Mouse (Mus musculus) MEL (cell line): Measurements from ENCODE around the gene Ap3b1. TPM values are rescaled to one million over a fixed set of nuclear protein-coding genes. Genes with fewer than 3 reads are reported as not detected.

Source experiments
- DNase-seq: peaks from one replicate; pipeline ENCODE4 v3.0.0; 2011; ENCODE audit warnings: low read depth, low spot score
- H3K27ac ChIP-seq: 2 replicates; pipeline ENCODE4 v1.5.1; 2012; ENCODE audit warnings: low read depth, mild to moderate bottlenecking, control low read depth, low read length, moderate library complexity; ENCODE audit not compliant: control insufficient read depth
- H3K27me3 ChIP-seq, 2 experiments: fragments of 150-350 bp in 1 of 2; sonication (generic) in 1 of 2; 2 replicates each; pipeline ENCODE4 v1.6.1; 2012; ENCODE audit warnings: low read length in 2 of 2, mild to moderate bottlenecking in 2 of 2, improper control_type of control experiment in 1 of 2, moderate library complexity in 1 of 2; ENCODE audit not compliant: insufficient read depth in 2 of 2, control insufficient read depth in 1 of 2
- H3K36me3 ChIP-seq, 2 experiments: 2 replicates each; pipeline ENCODE4 v1.6.1; 2012 to 2014; ENCODE audit warnings: low read length in 2 of 2, improper control_type of control experiment in 1 of 2, inconsistent platforms in 1 of 2, mild to moderate bottlenecking in 1 of 2; ENCODE audit not compliant: insufficient read depth in 2 of 2, control insufficient read depth in 1 of 2
- H3K4me1 ChIP-seq, 2 experiments: fragments of 150-350 bp in 1 of 2; sonication (generic) in 1 of 2; 2 replicates each; pipeline ENCODE4 v1.6.1; 2012; ENCODE audit warnings: low read length in 2 of 2, improper control_type of control experiment in 1 of 2, mild to moderate bottlenecking in 1 of 2; ENCODE audit not compliant: insufficient read depth in 2 of 2, control insufficient read depth in 1 of 2
- H3K4me3 ChIP-seq, 2 experiments: fragments of 150-350 bp in 1 of 2; sonication (generic) in 1 of 2; 2 replicates each; pipeline ENCODE4 v1.5.1; 2012; ENCODE audit warnings: low read depth in 2 of 2, low read length in 2 of 2, mild to moderate bottlenecking in 2 of 2, moderate library complexity in 2 of 2, control low read depth in 1 of 2, improper control_type of control experiment in 1 of 2; ENCODE audit not compliant: control insufficient read depth in 1 of 2, insufficient read depth in 1 of 2
- H3K79me2 ChIP-seq: 2 replicates; pipeline ENCODE4 v1.6.1; 2012; ENCODE audit warnings: mild to moderate bottlenecking, low read length, moderate library complexity; ENCODE audit not compliant: control insufficient read depth, poor library complexity, insufficient read depth
- H3K9ac ChIP-seq: 2 replicates; pipeline ENCODE4 v1.6.1; 2012; ENCODE audit warnings: low read depth, mild to moderate bottlenecking, control low read depth, low read length, moderate library complexity; ENCODE audit not compliant: control insufficient read depth, poor library complexity, severe bottlenecking
- H3K9me3 ChIP-seq: fragments of 150-350 bp; sonication (generic); replicated peaks from 2 replicates; pipeline ENCODE4 v1.6.1; 2012; ENCODE audit warnings: mild to moderate bottlenecking, low read length, improper control_type of control experiment, moderate library complexity; ENCODE audit not compliant: insufficient read depth
- CHD1 ChIP-seq: IDR thresholded peaks from 2 replicates; pipeline ENCODE4 v1.6.1; 2012; ENCODE audit warnings: low read depth, mild to moderate bottlenecking, inconsistent platforms, low read length, improper control_type of control experiment
- CHD2 ChIP-seq: IDR thresholded peaks from 2 replicates; pipeline ENCODE4 v1.6.1; 2011; ENCODE audit warnings: low read length, improper control_type of control experiment
- E2F4 ChIP-seq: IDR thresholded peaks from 2 replicates; pipeline ENCODE4 v1.6.1; 2011; ENCODE audit warnings: low read depth, low read length, improper control_type of control experiment, borderline replicate concordance
- EP300 ChIP-seq, 2 experiments: IDR thresholded peaks; 2 replicates each; pipeline ENCODE4 v1.6.1; 2011; ENCODE audit warnings: improper control_type of control experiment in 2 of 2, low read length in 2 of 2, low read depth in 1 of 2, mild to moderate bottlenecking in 1 of 2
- GABPA ChIP-seq: IDR thresholded peaks from 2 replicates; pipeline ENCODE4 v1.6.1; 2012; ENCODE audit warnings: low read depth, mild to moderate bottlenecking, inconsistent platforms, low read length, improper control_type of control experiment, moderate library complexity
- GATA1 ChIP-seq: IDR thresholded peaks from 2 replicates; pipeline ENCODE4 v1.6.1; 2011; ENCODE audit warnings: low read depth, low read length, improper control_type of control experiment
- HCFC1 ChIP-seq: IDR thresholded peaks from 2 replicates; pipeline ENCODE4 v1.6.1; 2012; ENCODE audit warnings: low read depth, mild to moderate bottlenecking, inconsistent platforms, low read length, improper control_type of control experiment, moderate library complexity
- MAFK ChIP-seq: IDR thresholded peaks from 2 replicates; pipeline ENCODE4 v1.6.1; 2011; ENCODE audit warnings: low read depth, mild to moderate bottlenecking, low read length, improper control_type of control experiment, borderline replicate concordance
- MAX ChIP-seq: IDR thresholded peaks from 2 replicates; pipeline ENCODE4 v1.6.1; 2011; ENCODE audit warnings: low read length, improper control_type of control experiment
- MEF2A ChIP-seq: IDR thresholded peaks from 2 replicates; pipeline ENCODE4 v1.6.1; 2014; ENCODE audit warnings: low read depth, mild to moderate bottlenecking, inconsistent platforms, low read length, improper control_type of control experiment; ENCODE audit not compliant: poor library complexity, insufficient replicate concordance, severe bottlenecking; ENCODE audit errors: extremely low read depth
- MYC ChIP-seq: IDR thresholded peaks from 2 replicates; pipeline ENCODE4 v1.6.1; 2011; ENCODE audit warnings: low read depth, mild to moderate bottlenecking, low read length, improper control_type of control experiment, moderate library complexity
- NELFE ChIP-seq: IDR thresholded peaks from 2 replicates; pipeline ENCODE4 v1.6.1; 2011; ENCODE audit warnings: low read depth, low read length, improper control_type of control experiment
- NRF1 ChIP-seq: IDR thresholded peaks from 2 replicates; pipeline ENCODE4 v1.6.1; 2014; ENCODE audit warnings: low read depth, mild to moderate bottlenecking, inconsistent platforms, low read length, improper control_type of control experiment, moderate library complexity; ENCODE audit not compliant: poor library complexity, insufficient read depth, severe bottlenecking
- POLR2A ChIP-seq, 2 experiments: IDR thresholded peaks; 2 replicates each; pipeline ENCODE4 v1.6.1; 2011 to 2012; ENCODE audit warnings: low read length in 2 of 2, mild to moderate bottlenecking in 2 of 2, control low read depth in 1 of 2, improper control_type of control experiment in 1 of 2, low read depth in 1 of 2, moderate library complexity in 1 of 2; ENCODE audit not compliant: control insufficient read depth in 1 of 2, insufficient read depth in 1 of 2, poor library complexity in 1 of 2
- RCOR1 ChIP-seq: IDR thresholded peaks from 2 replicates; pipeline ENCODE4 v1.6.1; 2012; ENCODE audit warnings: low read depth, mild to moderate bottlenecking, inconsistent platforms, low read length, improper control_type of control experiment
- SIN3A ChIP-seq: IDR thresholded peaks from 2 replicates; pipeline ENCODE4 v1.6.1; 2012; ENCODE audit warnings: low read length, improper control_type of control experiment, inconsistent platforms
- SMC3 ChIP-seq: IDR thresholded peaks from 2 replicates; pipeline ENCODE4 v1.6.1; 2011; ENCODE audit warnings: low read depth, low read length, improper control_type of control experiment
- TAL1 ChIP-seq: IDR thresholded peaks from 2 replicates; pipeline ENCODE4 v1.6.1; 2012; ENCODE audit warnings: mild to moderate bottlenecking, inconsistent platforms, low read length, moderate library complexity, mixed read lengths
- TBP ChIP-seq: IDR thresholded peaks from 2 replicates; pipeline ENCODE4 v1.8.0; 2011; ENCODE audit warnings: low read depth, low read length, improper control_type of control experiment
- ZC3H11A ChIP-seq: IDR thresholded peaks from 2 replicates; pipeline ENCODE4 v1.6.1; 2012; ENCODE audit warnings: low read depth, mild to moderate bottlenecking, inconsistent platforms, low read length, improper control_type of control experiment
- ZMIZ1 ChIP-seq: IDR thresholded peaks from 2 replicates; pipeline ENCODE4 v1.6.1; 2012; ENCODE audit warnings: low read depth, mild to moderate bottlenecking, inconsistent platforms, low read length, improper control_type of control experiment, moderate library complexity
- ZNF384 ChIP-seq: IDR thresholded peaks from 2 replicates; pipeline ENCODE4 v1.6.1; 2012; ENCODE audit warnings: low read depth, mild to moderate bottlenecking, inconsistent platforms, low read length, improper control_type of control experiment
- polyA plus RNA-seq, 2 experiments: library from polyadenylated mRNA; stranded (reverse) in 1 of 2; unstranded in 1 of 2; fragments of >175 nt in 1 of 2; fragments of >200 nt in 1 of 2; gene quantifications; 2 replicates each; pipeline versions ENCODE4 v1.2.1 to v1.2.4; 2012; ENCODE audit warnings: low replicate concordance in 2 of 2, low read depth in 1 of 2; ENCODE audit not compliant: insufficient read length in 2 of 2, insufficient read depth in 1 of 2, missing spikeins in 1 of 2
- total RNA-seq: library from RNA; depleted of rRNA; stranded (reverse); fragments of 300-350 nt; gene quantifications from 2 replicates; pipeline ENCODE4 v1.2.3, GENCODE M21; 2012

The Ap3b1 gene
- total and polyA plus RNA-seq, 3 experiments = 36.7 to 74.5 TPM; not detected in 1

- H3K36me3 ChIP-seq = no peaks in the 10 kb centered on the region
- DNase-seq = no peak
- H3K9me3 ChIP-seq = no peaks in the 10 kb centered on the region
These were observed 37.5 kb upstream of the Ap3b1 start for GRCm38 (mm10) chr13:94321094-94321792.

GRCm38 (mm10) chr13:94322475-94322874 lies 36.3 kb upstream of the Ap3b1 start:
- H3K4me3 ChIP-seq = no peak overlapping the region
- no peaks in the 10 kb centered on the region for H3K4me1 ChIP-seq
- no peaks in the 10 kb centered on the region for H3K27me3 ChIP-seq
- no peaks in the 10 kb centered on the region for H3K79me2 ChIP-seq
- no peak overlapping the region for H3K27ac ChIP-seq
- TF ChIP-seq POLR2A (IDR thresholded peaks at IDR 0.05; ENCODE audit: control insufficient read depth in 1 of 2, insufficient read depth in 1 of 2, low read depth in 1 of 2, low read length in 2 of 2, poor library complexity in 1 of 2) (no peak), MEF2A (no peak), TAL1 (no peak), HCFC1 (no peak), ZMIZ1 (no peak)
- H3K9ac ChIP-seq = no peak overlapping the region
- DNase-seq = no peak
- no peaks in the 10 kb centered on the region for H3K36me3 ChIP-seq
- no peaks in the 10 kb centered on the region for H3K9me3 ChIP-seq

More at GRCm38 (mm10) chr13:94321094-94321792, 37.5 kb upstream of the Ap3b1 start:
- no peaks in the 10 kb centered on the region for H3K79me2 ChIP-seq
- H3K9ac ChIP-seq = no peak overlapping the region
- H3K27ac ChIP-seq = no peak overlapping the region
- no peaks in the 10 kb centered on the region; a peak in 1 of 4 replicates for H3K27me3 ChIP-seq
- no peak overlapping the region for H3K4me3 ChIP-seq
- TF ChIP-seq ZNF384 = no peak
- no peak for TF ChIP-seq CHD1
- no peak for TF ChIP-seq NRF1
- no peak for TF ChIP-seq CHD2
- TF ChIP-seq MAFK = no peak
- no peak for TF ChIP-seq ZC3H11A
- TF ChIP-seq MYC = no peak
- TF ChIP-seq NELFE = no peak
- no peak for TF ChIP-seq SMC3
- no peak for TF ChIP-seq SIN3A
- no peak for TF ChIP-seq MAX
- TF ChIP-seq GABPA = no peak
- TF ChIP-seq EP300 (IDR thresholded peaks at IDR 0.05; ENCODE audit: low read depth in 1 of 2, low read length in 2 of 2) = no peak
- no peak for TF ChIP-seq E2F4
- no peak for TF ChIP-seq TBP
- no peak for TF ChIP-seq GATA1
- TF ChIP-seq RCOR1 = no peak
- no peaks in the 10 kb centered on the region for H3K4me1 ChIP-seq
